Mouse (Mus musculus) kidney, adult 2 months (tissue): ENCODE results near the gene Gm10322. TPM values are rescaled to one million over a fixed set of nuclear protein-coding genes. Genes with fewer than 3 reads are reported as not detected.

Experiments used
- DNase-seq: peaks from one replicate; pipeline ENCODE4 v3.0.0; 2021
- H3K27ac ChIP-seq: fragments of 200-500 bp; 2 replicates; pipeline ENCODE4 v1.5.1; 2012; ENCODE audit warnings: low read depth, low read length, control low read depth, inconsistent platforms; ENCODE audit not compliant: insufficient read depth
- H3K27me3 ChIP-seq: fragments of 200-500 bp; replicated peaks from 2 replicates; pipeline ENCODE4 v1.6.1; 2012; ENCODE audit warnings: mild to moderate bottlenecking, moderate library complexity, low read length, inconsistent platforms; ENCODE audit not compliant: control insufficient read depth, insufficient read depth
- H3K36me3 ChIP-seq: fragments of 200-500 bp; 2 replicates; pipeline ENCODE4 v1.6.1; 2012; ENCODE audit warnings: mild to moderate bottlenecking, moderate library complexity, low read length, inconsistent platforms; ENCODE audit not compliant: control insufficient read depth, insufficient read depth
- H3K4me1 ChIP-seq: fragments of 200-500 bp; 2 replicates; pipeline ENCODE4 v1.6.1; 2011; ENCODE audit warnings: low read length; ENCODE audit not compliant: control insufficient read depth, insufficient read depth
- H3K4me3 ChIP-seq: fragments of 200-500 bp; 2 replicates; pipeline ENCODE4 v1.5.1; 2011; ENCODE audit warnings: mild to moderate bottlenecking, low read depth, low read length, control low read depth; ENCODE audit not compliant: insufficient read depth
- CTCF ChIP-seq: fragments of 200-500 bp; conservative IDR thresholded peaks from 2 replicates; pipeline ENCODE4 v1.5.1; 2011; ENCODE audit warnings: low read depth, mild to moderate bottlenecking, control low read depth, low read length, moderate library complexity, mixed read lengths; ENCODE audit not compliant: insufficient read depth, insufficient read length
- POLR2A ChIP-seq: fragments of 200-500 bp; IDR thresholded peaks from one replicate; pipeline ENCODE4 v1.6.1; 2011; ENCODE audit warnings: low read depth, low read length, control low read depth
- WGBS: fragments of 180-500 bp; shearing (Covaris S2); methylation state at CpG from one replicate; pipeline ENCODE4 v1.1.7; 2018; 5-methylcytosine and 5-hydroxymethylcytosine counted together
- polyA plus RNA-seq: library from polyadenylated mRNA; depleted of rRNA; stranded (reverse); fragments of >200 nt; gene quantifications from 2 replicates; pipeline ENCODE4 v1.2.3, GENCODE M21; 2012

Gm10322 gene
- polyA plus RNA-seq, 1 experiment: not detected

- Histone ChIP-seq H3K27ac (peak overlapping the region; percentile 71; the same call in 1 of the 2 replicates), H3K27me3 (no peaks in the 10 kb centered on the region), H3K36me3 (no peaks in the 10 kb centered on the region), H3K4me1 (no peaks in the 10 kb centered on the region), H3K4me3 (peak overlapping the region; percentile 73)
- 54% methylated on average over 16 of the region's 16 CpGs for WGBS
- TF ChIP-seq POLR2A (no peak), CTCF (no peak)
- DNase-seq: peak; percentile 12
Measured at GRCm38 (mm10) chr10:59636751-59637533, 21.1 kb downstream of the Gm10322 start.

GRCm38 (mm10) chr10:59637596-59638124 is 21.8 kb downstream of the Gm10322 start:
- WGBS: 47% methylated on average over 7 of the region's 7 CpGs
- no peak overlapping the region for H3K4me3 ChIP-seq
- no peak for DNase-seq
- H3K27ac ChIP-seq: no peak overlapping the region
- TF ChIP-seq POLR2A (no peak), CTCF (no peak)
- no peaks in the 10 kb centered on the region for H3K36me3 ChIP-seq
- no peaks in the 10 kb centered on the region for H3K27me3 ChIP-seq
- H3K4me1 ChIP-seq: no peaks in the 10 kb centered on the region

GRCm38 (mm10) chr10:59638576-59638975 is 22.7 kb downstream of the Gm10322 start:
- no peak overlapping the region for H3K27ac ChIP-seq
- DNase-seq: no peak

GRCm38 (mm10) chr10:59642659-59643377 is 27.0 kb downstream of the Gm10322 start:
- no peak for DNase-seq
- no peaks in the 10 kb centered on the region for H3K36me3 ChIP-seq
- no peaks in the 10 kb centered on the region for H3K4me1 ChIP-seq
- TF ChIP-seq POLR2A: no peak
- TF ChIP-seq CTCF: no peak
- H3K27me3 ChIP-seq: 0 out of 2 replicates have a peak, but pooled peaks cover 2% of the 10 kb centered on the region
- no peak overlapping the region for H3K27ac ChIP-seq
- no peak overlapping the region for H3K4me3 ChIP-seq
- 42% methylated on average over 8 of the region's 8 CpGs for WGBS

More at GRCm38 (mm10) chr10:59638576-59638975, 22.7 kb downstream of the Gm10322 start:
- TF ChIP-seq POLR2A: no peak
- TF ChIP-seq CTCF: no peak
- Histone ChIP-seq H3K4me1 (no peaks in the 10 kb centered on the region), H3K4me3 (no peak overlapping the region), H3K27me3 (no peaks in the 10 kb centered on the region), H3K36me3 (no peaks in the 10 kb centered on the region)
- 76% methylated on average over 6 of the region's 6 CpGs for WGBS

GRCm38 (mm10) chr10:59643645-59644044 is 27.8 kb downstream of the Gm10322 start:
- TF ChIP-seq POLR2A: no peak
- no peak for TF ChIP-seq CTCF
- H3K36me3 ChIP-seq: no peaks in the 10 kb centered on the region
- DNase-seq: no peak
- no peak overlapping the region for H3K27ac ChIP-seq
- H3K4me1 ChIP-seq: no peaks in the 10 kb centered on the region
- H3K27me3 ChIP-seq: 0 out of 2 replicates have a peak, but pooled peaks cover 2% of the 10 kb centered on the region
- WGBS: 62% methylated on average over 9 of the region's 9 CpGs
- H3K4me3 ChIP-seq: no peak overlapping the region

GRCm38 (mm10) chr10:59644710-59645109 is 28.8 kb downstream of the Gm10322 start:
- H3K36me3 ChIP-seq: no peaks in the 10 kb centered on the region
- H3K27ac ChIP-seq: no peak overlapping the region
- 64% methylated on average over 2 of the region's 2 CpGs for WGBS
- H3K4me3 ChIP-seq: no peak overlapping the region
- DNase-seq: no peak
- H3K27me3 ChIP-seq: 0 out of 2 replicates have a peak, but pooled peaks cover 2% of the 10 kb centered on the region
- TF ChIP-seq POLR2A: no peak
- TF ChIP-seq CTCF: no peak
- no peaks in the 10 kb centered on the region for H3K4me1 ChIP-seq

- no peak for DNase-seq
- TF ChIP-seq CTCF (no peak), POLR2A (no peak)
- Histone ChIP-seq H3K36me3 (no peaks in the 10 kb centered on the region), H3K27ac (no peak overlapping the region), H3K27me3 (0 out of 2 replicates have a peak, but pooled peaks cover 2% of the 10 kb centered on the region), H3K4me1 (no peaks in the 10 kb centered on the region), H3K4me3 (no peak overlapping the region)
- 82% methylated on average over 4 of the region's 4 CpGs for WGBS
Measured at GRCm38 (mm10) chr10:59645153-59645552, 29.3 kb downstream of the Gm10322 start.
